In the genomic region with DNA sequence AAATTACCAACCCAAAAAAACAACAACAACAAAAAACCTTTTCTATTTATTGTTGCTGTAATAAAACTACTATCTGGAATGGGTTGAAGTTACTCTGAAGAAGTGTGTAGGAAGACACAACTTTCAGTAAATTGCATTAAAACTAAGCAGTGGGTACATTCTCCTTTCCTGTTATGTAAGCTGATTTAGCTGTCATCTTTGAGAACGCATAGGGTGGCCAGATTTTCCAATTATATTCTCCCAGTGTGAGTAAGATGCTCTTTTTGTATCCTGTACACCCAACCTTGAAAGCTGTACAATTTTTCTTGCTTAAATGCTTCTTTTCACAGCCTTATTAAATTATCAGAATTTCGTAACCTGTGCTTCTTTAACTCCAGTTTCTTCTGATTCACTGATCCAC, we compare ENCODE assay signal across 30 mouse cellular contexts. TPM values are rescaled to one million over a fixed set of nuclear protein-coding genes. Genes with fewer than 3 reads are reported as not detected.
"Had no signal": no experiment of that assay in that cellular context is flagged by ENCODE, and none has a peak within 500 bp of the region (broad histone marks: within the 10 kb centered on the region; RNA-seq: fewer than 3 reads in every experiment).

No protein-coding gene starts in this region.

- H3K9ac ChIP-seq: embryonic facial prominence, embryonic 12.5 days; embryonic facial prominence, embryonic 13.5 days; embryonic facial prominence, embryonic 15.5 days; forebrain, embryonic 12.5 days; forebrain, embryonic 13.5 days; forebrain, embryonic 15.5 days; forebrain, postnatal 0 days had no signal

- H3K4me3 ChIP-seq: embryonic facial prominence, embryonic 10.5 days; embryonic facial prominence, embryonic 12.5 days; embryonic facial prominence, embryonic 13.5 days; embryonic facial prominence, embryonic 15.5 days; erythroblast, embryonic 14.5 days; forebrain, embryonic 10.5 days; forebrain, embryonic 12.5 days; forebrain, embryonic 13.5 days; forebrain, embryonic 15.5 days; gastrocnemius, adult 2 months; heart, adult 2 months had no signal

- H3K4me1 ChIP-seq: embryonic facial prominence, embryonic 10.5 days; embryonic facial prominence, embryonic 12.5 days; embryonic facial prominence, embryonic 13.5 days; embryonic facial prominence, embryonic 15.5 days; forebrain, embryonic 10.5 days; forebrain, embryonic 12.5 days; forebrain, embryonic 13.5 days; forebrain, embryonic 15.5 days had no signal

- H3K36me3 ChIP-seq: embryonic facial prominence, embryonic 10.5 days; embryonic facial prominence, embryonic 12.5 days; embryonic facial prominence, embryonic 13.5 days; embryonic facial prominence, embryonic 15.5 days; forebrain, embryonic 10.5 days; forebrain, embryonic 12.5 days; forebrain, embryonic 15.5 days had no signal

- H3K27ac ChIP-seq: embryonic facial prominence, embryonic 10.5 days; embryonic facial prominence, embryonic 12.5 days; embryonic facial prominence, embryonic 13.5 days; embryonic facial prominence, embryonic 15.5 days; forebrain, embryonic 10.5 days; forebrain, embryonic 12.5 days; forebrain, embryonic 13.5 days; forebrain, embryonic 15.5 days; gastrocnemius, adult 2 months; heart, adult 2 months had no signal

- DNase-seq: cerebellum, adult 8-10 months; cerebellum, adult 9-10 months; cerebellum, adult 9-11 months; cerebellum, postnatal 10 days; cerebellum, postnatal 14 days; cerebellum, postnatal 25 days; cerebellum, postnatal 36 days; embryo, embryonic 11 days; forebrain, postnatal 0 days; gastrocnemius, adult 2 months; gastrocnemius, postnatal 10 days; gastrocnemius, postnatal 14 days; gastrocnemius, postnatal 25 days; gastrocnemius, postnatal 36 days; heart, adult 11 months; heart, adult 18-20 months; heart, adult 2 months had no signal

- H3K27me3 ChIP-seq: embryonic facial prominence, embryonic 12.5 days; embryonic facial prominence, embryonic 13.5 days; embryonic facial prominence, embryonic 15.5 days; forebrain, embryonic 12.5 days; forebrain, embryonic 13.5 days; forebrain, embryonic 15.5 days had no signal

- ATAC-seq: forebrain, embryonic 13.5 days; forebrain, embryonic 14.5 days; forebrain, embryonic 15.5 days; forebrain, embryonic 16.5 days; forebrain, postnatal 0 days had no signal

- H3K9me3 ChIP-seq: embryonic facial prominence, embryonic 10.5 days; embryonic facial prominence, embryonic 12.5 days; embryonic facial prominence, embryonic 13.5 days; embryonic facial prominence, embryonic 15.5 days; forebrain, embryonic 10.5 days; forebrain, embryonic 12.5 days; forebrain, embryonic 13.5 days; forebrain, embryonic 15.5 days had no signal

- H3K4me2 ChIP-seq: embryonic facial prominence, embryonic 12.5 days; embryonic facial prominence, embryonic 13.5 days; embryonic facial prominence, embryonic 15.5 days; forebrain, embryonic 12.5 days; forebrain, embryonic 13.5 days; forebrain, embryonic 15.5 days had no signal

RNA-seq across cellular contexts. Expression of a gene that starts 26.1 kb away (rescaled TPM):
- total RNA-seq: common myeloid progenitor, adult 5-6 weeks; gastrocnemius, postnatal 36 days; granulocyte monocyte progenitor cell, adult 5-6 weeks had no signal
- polyA plus RNA-seq: erythroblast, embryonic 14.5 days had no signal
